Mouse (Mus musculus): ENCODE data around the gene Prdx5. TPM values are rescaled to one million over a fixed set of nuclear protein-coding genes. Genes with fewer than 3 reads are reported as not detected.
"Not testable (repeated sequence)": the region's sequence is repeated elsewhere in the genome, so short reads cannot be mapped to it uniquely, and the experiment has no call there.

The Prdx5 gene
- polyA plus RNA-seq, 1 experiment from 2014 or later: 144 TPM

- Histone ChIP-seq H3K9ac (no peak overlapping the region), H3K4me3 (replicated peaks) (no peak overlapping the region), H3K4me1 (replicated peaks) (peaks cover 52% of the 10 kb centered on the region), H3K36me3 (replicated peaks) (peaks cover 32% of the 10 kb centered on the region), H3K4me2 (no peak overlapping the region), H3K27ac (replicated peaks) (no peak overlapping the region), H3K27me3 (no peaks in the 10 kb centered on the region), H3K9me3 (replicated peaks) (no peaks in the 10 kb centered on the region)
- WGBS (ENCODE audit: insufficient replicate concordance): 60% methylated on average over 6 of the region's 6 CpGs
- ATAC-seq (ENCODE audit: insufficient read depth): no peak
Measured at GRCm38 (mm10) chr19:6913036-6913435, 3.1 kb upstream of the Prdx5 start.

GRCm38 (mm10) chr19:6912205-6912970, 2.5 kb upstream of the Prdx5 start:
- H3K4me1 ChIP-seq (replicated peaks): peaks cover 58% of the 10 kb centered on the region
- H3K9ac ChIP-seq: no peak overlapping the region
- 79% methylated on average over 15 of the region's 15 CpGs for WGBS (ENCODE audit: insufficient replicate concordance)

GRCm38 (mm10) chr19:6911101-6912074, 1.5 kb upstream of the Prdx5 start:
- 0 out of 2 replicates have a peak overlapping the region, but pooled peaks have one; percentile 41 for H3K27ac ChIP-seq (replicated peaks)
- peaks cover 61% of the 10 kb centered on the region for H3K4me1 ChIP-seq (replicated peaks)

More at GRCm38 (mm10) chr19:6912205-6912970, 2.5 kb upstream of the Prdx5 start:
- Histone ChIP-seq H3K4me2 (no peak overlapping the region), H3K36me3 (replicated peaks) (peaks cover 36% of the 10 kb centered on the region), H3K9me3 (replicated peaks) (no peaks in the 10 kb centered on the region), H3K27ac (replicated peaks) (no peak overlapping the region), H3K4me3 (replicated peaks) (no peak overlapping the region), H3K27me3 (no peaks in the 10 kb centered on the region)
- ATAC-seq (ENCODE audit: insufficient read depth): no peak

GRCm38 (mm10) chr19:6910306-6910705, 400 bp upstream of the Prdx5 start:
- peak overlapping the region; percentile 59 for H3K9ac ChIP-seq
- peak overlapping the region; percentile 91 for H3K4me2 ChIP-seq
- peaks cover 54% of the 10 kb centered on the region for H3K36me3 ChIP-seq (replicated peaks)
- peaks cover 50% of the 10 kb centered on the region for H3K4me1 ChIP-seq (replicated peaks)
- peak overlapping the region; percentile 81 for H3K4me3 ChIP-seq (replicated peaks)
- H3K9me3 ChIP-seq (replicated peaks); H3K27me3 ChIP-seq: not testable (repeated sequence)
- peak overlapping the region; percentile 97 for H3K27ac ChIP-seq (replicated peaks)
- under 1% methylated on average over 28 of the region's 30 CpGs for WGBS (ENCODE audit: insufficient replicate concordance)
- ATAC-seq (ENCODE audit: insufficient read depth): peak; percentile 23

More at GRCm38 (mm10) chr19:6911101-6912074, 1.5 kb upstream of the Prdx5 start:
- Histone ChIP-seq H3K27me3 (no peaks in the 10 kb centered on the region), H3K9ac (peak overlapping the region; percentile 35; the same call in 1 of the 2 replicates), H3K4me2 (peak overlapping the region; percentile 91), H3K4me3 (replicated peaks) (peak overlapping the region; percentile 81), H3K9me3 (replicated peaks) (no peaks in the 10 kb centered on the region), H3K36me3 (replicated peaks) (peaks cover 45% of the 10 kb centered on the region)
- ATAC-seq (ENCODE audit: insufficient read depth): no peak
- 76% methylated on average over 19 of the region's 19 CpGs for WGBS (ENCODE audit: insufficient replicate concordance)

- H3K36me3 ChIP-seq (replicated peaks): peaks cover 60% of the 10 kb centered on the region
- H3K4me2 ChIP-seq: peak overlapping the region; percentile 91
- H3K27ac ChIP-seq (replicated peaks): peak overlapping the region; percentile 97
- no peaks in the 10 kb centered on the region for H3K9me3 ChIP-seq (replicated peaks)
- peak overlapping the region; percentile 81 for H3K4me3 ChIP-seq (replicated peaks)
- 6% methylated on average over 11 of the region's 11 CpGs for WGBS (ENCODE audit: insufficient replicate concordance)
- peaks cover 40% of the 10 kb centered on the region for H3K4me1 ChIP-seq (replicated peaks)
- ATAC-seq (ENCODE audit: insufficient read depth): no peak
- no peaks in the 10 kb centered on the region for H3K27me3 ChIP-seq
- H3K9ac ChIP-seq: peak overlapping the region; percentile 59
Measured at GRCm38 (mm10) chr19:6909021-6909420, 885 bp downstream of the Prdx5 start.

- peaks cover 38% of the 10 kb centered on the region for H3K4me1 ChIP-seq (replicated peaks)
- H3K9me3 ChIP-seq (replicated peaks): no peaks in the 10 kb centered on the region
- peaks cover 52% of the 10 kb centered on the region for H3K36me3 ChIP-seq (replicated peaks)
- H3K4me3 ChIP-seq (replicated peaks): peak overlapping the region; percentile 81
- 60% methylated on average over 7 of the region's 7 CpGs for WGBS (ENCODE audit: insufficient replicate concordance)
- peak overlapping the region; percentile 59; the same call in 1 of the 2 replicates for H3K9ac ChIP-seq
- H3K27me3 ChIP-seq: no peaks in the 10 kb centered on the region
- peak overlapping the region; percentile 91 for H3K4me2 ChIP-seq
- H3K27ac ChIP-seq (replicated peaks): peak overlapping the region; percentile 97
- ATAC-seq (ENCODE audit: insufficient read depth): no peak
Measured at GRCm38 (mm10) chr19:6907811-6908540, 1.9 kb downstream of the Prdx5 start.

- ATAC-seq (ENCODE audit: insufficient read depth): no peak
- Histone ChIP-seq H3K27me3 (no peaks in the 10 kb centered on the region), H3K27ac (replicated peaks) (0 out of 2 replicates have a peak overlapping the region, but pooled peaks have one; percentile 8), H3K4me3 (replicated peaks) (peak overlapping the region; percentile 21; the same call in 1 of the 2 replicates), H3K4me1 (replicated peaks) (peaks cover 38% of the 10 kb centered on the region), H3K9me3 (replicated peaks) (no peaks in the 10 kb centered on the region), H3K9ac (no peak overlapping the region), H3K36me3 (replicated peaks) (peaks cover 43% of the 10 kb centered on the region), H3K4me2 (peak overlapping the region; percentile 91)
- 79% methylated on average over 8 of the region's 8 CpGs for WGBS (ENCODE audit: insufficient replicate concordance)
Measured at GRCm38 (mm10) chr19:6907094-6907493, 2.8 kb downstream of the Prdx5 start.

- no peak overlapping the region for H3K4me3 ChIP-seq (replicated peaks)
- H3K4me2 ChIP-seq: no peak overlapping the region
- H3K36me3 ChIP-seq (replicated peaks): peaks cover 34% of the 10 kb centered on the region
- no peak overlapping the region for H3K27ac ChIP-seq (replicated peaks)
- WGBS (ENCODE audit: insufficient replicate concordance): 79% methylated on average over 3 of the region's 3 CpGs
- no peak for ATAC-seq (ENCODE audit: insufficient read depth)
- no peak overlapping the region for H3K9ac ChIP-seq
- H3K4me1 ChIP-seq (replicated peaks): peaks cover 31% of the 10 kb centered on the region
- H3K27me3 ChIP-seq: no peaks in the 10 kb centered on the region
- no peaks in the 10 kb centered on the region for H3K9me3 ChIP-seq (replicated peaks)
Measured at GRCm38 (mm10) chr19:6906199-6906598, 3.7 kb downstream of the Prdx5 start.

- no peak overlapping the region for H3K4me2 ChIP-seq
- no peaks in the 10 kb centered on the region for H3K27me3 ChIP-seq
- no peak overlapping the region for H3K27ac ChIP-seq (replicated peaks)
- H3K9me3 ChIP-seq (replicated peaks): no peaks in the 10 kb centered on the region
- H3K36me3 ChIP-seq (replicated peaks): peaks cover 31% of the 10 kb centered on the region
- 76% methylated on average over 11 of the region's 11 CpGs for WGBS (ENCODE audit: insufficient replicate concordance)
- ATAC-seq (ENCODE audit: insufficient read depth): no peak
- no peak overlapping the region for H3K4me3 ChIP-seq (replicated peaks)
- no peak overlapping the region for H3K9ac ChIP-seq
- H3K4me1 ChIP-seq (replicated peaks): peaks cover 27% of the 10 kb centered on the region
Measured at GRCm38 (mm10) chr19:6905498-6906159, 4.3 kb downstream of the Prdx5 start.

GRCm38 (mm10) chr19:6904846-6905245, 5.1 kb downstream of the Prdx5 start:
- no peak overlapping the region for H3K4me2 ChIP-seq
- H3K36me3 ChIP-seq (replicated peaks): peaks cover 31% of the 10 kb centered on the region
- 0 out of 2 replicates have a peak, but pooled peaks cover 3% of the 10 kb centered on the region for H3K9me3 ChIP-seq (replicated peaks)
- H3K27ac ChIP-seq (replicated peaks): no peak overlapping the region
- H3K27me3 ChIP-seq: no peaks in the 10 kb centered on the region
- 62% methylated on average over 2 of the region's 2 CpGs for WGBS (ENCODE audit: insufficient replicate concordance)
- H3K4me1 ChIP-seq (replicated peaks): peaks cover 27% of the 10 kb centered on the region
- ATAC-seq (ENCODE audit: insufficient read depth): no peak
- no peak overlapping the region for H3K9ac ChIP-seq
- no peak overlapping the region for H3K4me3 ChIP-seq (replicated peaks)
